12 mouse cellular contexts compared by ENCODE assay signal in the genomic region with DNA sequence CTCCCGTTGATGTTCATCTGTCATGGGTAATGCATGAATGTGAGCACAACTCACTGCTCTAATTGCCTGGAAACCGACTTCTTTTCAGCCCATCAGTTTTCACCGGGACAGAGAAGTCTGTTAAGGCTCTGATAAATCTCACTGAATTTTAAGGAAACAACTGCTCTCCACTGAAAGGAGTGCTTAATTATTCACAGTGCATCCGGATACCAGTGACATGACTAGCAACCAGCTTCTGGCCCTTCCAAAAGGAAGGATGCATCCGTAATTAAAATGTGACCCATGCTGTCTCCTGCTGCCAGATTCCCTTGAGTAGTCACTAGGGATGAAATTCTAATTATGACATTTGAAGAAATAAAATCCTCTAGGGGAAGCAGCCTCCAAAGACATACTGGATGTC.
DNase-seq lines count a peak whose midpoint lies in the region; ATAC-seq lines count a peak whose summit lies in the region.
"Had no signal": no experiment of that assay in that cellular context is flagged by ENCODE, and none has a peak within 500 bp of the region (broad histone marks: within the 10 kb centered on the region; RNA-seq: fewer than 3 reads in every experiment).

No protein-coding gene starts in this region.

- 58% methylated on average over 5 of the region's 5 CpGs for WGBS in midbrain, embryonic 11.5 days
- 68% methylated on average over 5 of the region's 5 CpGs for WGBS in midbrain, embryonic 10.5 days

- H3K27ac ChIP-seq in midbrain, embryonic 11.5 days (ENCODE audit: low read depth, low read length): no peak overlapping the region
- no peak overlapping the region for H3K27ac ChIP-seq in midbrain, embryonic 10.5 days (replicated peaks)
- H3K27ac ChIP-seq: heart, embryonic 15.5 days; liver, embryonic 13.5 days had no signal

- ATAC-seq in midbrain, embryonic 11.5 days (ENCODE audit: low FRiP score): peak; percentile 69; the same call in 1 of the 2 replicates

- no peaks in the 10 kb centered on the region for H3K9me3 ChIP-seq in midbrain, embryonic 11.5 days (ENCODE audit: control insufficient read depth, low read length)
- no peaks in the 10 kb centered on the region for H3K9me3 ChIP-seq in midbrain, embryonic 10.5 days (replicated peaks)
- H3K9me3 ChIP-seq: heart, embryonic 15.5 days; liver, embryonic 13.5 days had no signal

- peak; percentile 5 to 12 for DNase-seq in cerebellum, postnatal 10 days
- no peak for DNase-seq in cerebellum, adult 8-10 months
- no peak for DNase-seq in midbrain, embryonic 11.5 days (ENCODE audit: low spot score, missing footprints)
- DNase-seq in midbrain, embryonic 10.5 days (ENCODE audit: low spot score): no peak
- peak; percentile 23 to 30 for DNase-seq in layer of hippocampus, postnatal 14 days (ENCODE audit: low spot score in 2 of 2)
- DNase-seq in retina, embryonic 14.5 days (ENCODE audit: low spot score): peak; percentile 32
- no peak for DNase-seq in urinary bladder, postnatal 25 days (ENCODE audit: low spot score)
- DNase-seq in B cell, adult 2 months: no peak
- DNase-seq: gastrocnemius, postnatal 25 days; liver, embryonic 13.5 days; lung, postnatal 14 days had no signal

- no peaks in the 10 kb centered on the region for H3K4me1 ChIP-seq in midbrain, embryonic 11.5 days (ENCODE audit: control insufficient read depth, insufficient read depth, low read length)
- no peaks in the 10 kb centered on the region for H3K4me1 ChIP-seq in midbrain, embryonic 10.5 days
- H3K4me1 ChIP-seq: heart, embryonic 15.5 days; liver, embryonic 13.5 days had no signal

- no peaks in the 10 kb centered on the region for H3K27me3 ChIP-seq in midbrain, embryonic 11.5 days (ENCODE audit: control insufficient read depth, insufficient read depth, low read length)
- no peaks in the 10 kb centered on the region for H3K27me3 ChIP-seq in midbrain, embryonic 10.5 days (ENCODE audit: low read depth, poor library complexity, severe bottlenecking)
- H3K27me3 ChIP-seq: heart, embryonic 15.5 days; liver, embryonic 13.5 days had no signal

- H3K4me2 ChIP-seq in midbrain, embryonic 11.5 days: no peak overlapping the region
- H3K4me2 ChIP-seq: heart, embryonic 15.5 days; liver, embryonic 13.5 days had no signal

- H3K9ac ChIP-seq in midbrain, embryonic 11.5 days (ENCODE audit: low read length): no peak overlapping the region
- H3K9ac ChIP-seq: heart, embryonic 15.5 days; liver, embryonic 13.5 days had no signal

- H3K4me3 ChIP-seq in midbrain, embryonic 11.5 days (ENCODE audit: low read depth, low read length): no peak overlapping the region
- H3K4me3 ChIP-seq in midbrain, embryonic 10.5 days: no peak overlapping the region
- H3K4me3 ChIP-seq: heart, embryonic 15.5 days; liver, embryonic 13.5 days had no signal

- no peaks in the 10 kb centered on the region for H3K36me3 ChIP-seq in midbrain, embryonic 11.5 days (ENCODE audit: control insufficient read depth, insufficient read depth, low read length)
- no peaks in the 10 kb centered on the region for H3K36me3 ChIP-seq in midbrain, embryonic 10.5 days
- H3K36me3 ChIP-seq: heart, embryonic 15.5 days; liver, embryonic 13.5 days had no signal

Comparison
In these comparisons a context has a peak if more than half of its experiments do, and no peak if none do; other contexts are left out.
1. DNase-seq: peak in cerebellum, postnatal 10 days (2 of 2), layer of hippocampus, postnatal 14 days (2 of 2) and retina, embryonic 14.5 days (single experiment); none in cerebellum, adult 8-10 months (single experiment), midbrain, embryonic 11.5 days (single experiment), midbrain, embryonic 10.5 days (single experiment), urinary bladder, postnatal 25 days (single experiment) and B cell, adult 2 months (0 of 2).